ENCODE assay signal across 14 mouse cellular contexts in the genomic region with DNA sequence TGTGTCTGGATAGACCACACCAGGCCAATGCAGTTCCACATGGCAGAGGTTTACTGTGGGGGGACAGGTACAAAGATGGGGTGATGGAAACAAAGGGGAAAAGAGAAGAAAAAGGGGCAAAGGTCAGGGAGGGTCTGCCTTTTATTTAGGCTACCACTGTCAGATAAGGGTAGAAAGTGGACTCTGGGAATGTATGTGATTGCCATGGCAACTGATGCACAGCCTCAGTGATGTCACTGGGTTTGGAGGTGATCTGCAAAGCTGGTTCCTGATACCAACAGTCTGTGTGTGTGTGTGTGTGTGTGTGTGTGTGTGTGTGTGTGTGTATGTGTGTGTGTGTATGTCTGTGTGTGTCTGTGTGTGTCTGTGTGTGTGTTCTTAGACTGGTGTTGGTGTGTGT.
"Had no signal": no experiment of that assay in that cellular context is flagged by ENCODE, and none has a peak within 500 bp of the region (broad histone marks: within the 10 kb centered on the region; RNA-seq: fewer than 3 reads in every experiment).

No protein-coding gene starts in this region.

- H3K27ac ChIP-seq: liver, embryonic 13.5 days; lung, embryonic 15.5 days; macrophage; midbrain, embryonic 12.5 days; stomach, embryonic 15.5 days had no signal

- ATAC-seq: liver, postnatal 0 days had no signal

- H3K4me1 ChIP-seq: midbrain, embryonic 12.5 days; stomach, embryonic 15.5 days had no signal

- H3K4me2 ChIP-seq: liver, embryonic 13.5 days; lung, embryonic 15.5 days; midbrain, embryonic 12.5 days; stomach, embryonic 15.5 days had no signal

- H3K36me3 ChIP-seq: liver, embryonic 13.5 days; lung, embryonic 15.5 days; midbrain, embryonic 12.5 days; stomach, embryonic 15.5 days had no signal

- H3K27me3 ChIP-seq: liver, embryonic 13.5 days; lung, embryonic 15.5 days; midbrain, embryonic 12.5 days; stomach, embryonic 15.5 days had no signal

- H3K4me3 ChIP-seq: liver, embryonic 13.5 days; lung, embryonic 15.5 days; megakaryocyte, embryonic 14.5 days; midbrain, embryonic 12.5 days; myocyte; stomach, embryonic 15.5 days had no signal

- H3K9me3 ChIP-seq: liver, embryonic 13.5 days; lung, embryonic 15.5 days; midbrain, embryonic 12.5 days; stomach, embryonic 15.5 days had no signal

- DNase-seq: layer of hippocampus, adult 9-11 months; layer of hippocampus, postnatal 36 days; liver; liver, embryonic 13.5 days; liver, postnatal 0 days; lung, postnatal 14 days; right cerebral cortex, postnatal 4 days; thymus, postnatal 4 days had no signal

- H3K9ac ChIP-seq: liver, embryonic 13.5 days; liver, postnatal 0 days; lung, embryonic 15.5 days; midbrain, embryonic 12.5 days; stomach, embryonic 15.5 days had no signal
